Mouse (Mus musculus) heart, embryonic 15.5 days (tissue): ENCODE measurements around the gene Tent2. TPM values are rescaled to one million over a fixed set of nuclear protein-coding genes. Genes with fewer than 3 reads are reported as not detected.
"Not testable (repeated sequence)": the region's sequence is repeated elsewhere in the genome, so short reads cannot be mapped to it uniquely, and the experiment has no call there.

Experiments used
- ATAC-seq: fragments of 200-750 bp; cut with Nextera tagmentation; replicated peaks from 2 replicates; pipeline ENCODE4 v1.8.0; 2017; ENCODE audit warnings: low read depth, moderate TSS enrichment; ENCODE audit not compliant: insufficient number of reproducible peaks, insufficient read depth, low FRiP score
- H3K27ac ChIP-seq: fragments of 300-500 bp; sonication (generic); 2 replicates; pipeline ENCODE4 v1.5.1; 2015; ENCODE audit warnings: mild to moderate bottlenecking, inconsistent platforms
- H3K27me3 ChIP-seq: fragments of 300-500 bp; sonication (generic); 2 replicates; pipeline ENCODE4 v1.6.1; 2015; ENCODE audit warnings: inconsistent platforms
- H3K36me3 ChIP-seq: fragments of 300-500 bp; sonication (generic); 2 replicates; pipeline ENCODE4 v1.6.1; 2015; ENCODE audit warnings: mild to moderate bottlenecking, inconsistent platforms
- H3K4me1 ChIP-seq: fragments of 300-500 bp; sonication (generic); replicated peaks from 2 replicates; pipeline ENCODE4 v1.6.1; 2015; ENCODE audit warnings: inconsistent platforms
- H3K4me2 ChIP-seq: fragments of 300-500 bp; sonication (generic); 2 replicates; pipeline ENCODE4 v1.6.1; 2015; ENCODE audit warnings: inconsistent platforms, mild to moderate bottlenecking, moderate library complexity
- H3K4me3 ChIP-seq: fragments of 300-500 bp; sonication (generic); 2 replicates; pipeline ENCODE4 v1.5.1; 2015; ENCODE audit warnings: mild to moderate bottlenecking, inconsistent platforms
- H3K9ac ChIP-seq: fragments of 300-500 bp; sonication (generic); 2 replicates; pipeline ENCODE4 v1.6.1; 2015; ENCODE audit warnings: mild to moderate bottlenecking, inconsistent platforms
- H3K9me3 ChIP-seq: fragments of 300-500 bp; sonication (generic); replicated peaks from 2 replicates; pipeline ENCODE4 v1.6.1; 2016; ENCODE audit warnings: inconsistent platforms
- WGBS: fragments of 180-500 bp; shearing (Covaris S2); methylation state at CpG from one replicate; pipeline ENCODE4 v1.1.7; 2015; ENCODE audit warnings: mixed read lengths; 5-methylcytosine and 5-hydroxymethylcytosine counted together
- polyA plus RNA-seq: library from polyadenylated mRNA; unstranded; fragments of >200 nt; fragmentation: Nextera tagmentation; extraction: Ambion mirVana; gene quantifications from 2 replicates; pipeline ENCODE4 v1.2.1, GENCODE M21; 2015

The Tent2 gene
- polyA plus RNA-seq, 1 experiment from 2014 or later = 32.2 TPM

- Histone ChIP-seq H3K4me1 (peaks cover 20% of the 10 kb centered on the region), H3K4me3 (no peak overlapping the region), H3K36me3 (peaks cover 8% of the 10 kb centered on the region; the same call in 1 of the 2 replicates), H3K4me2 (no peak overlapping the region), H3K9ac (no peak overlapping the region), H3K9me3 (no peaks in the 10 kb centered on the region), H3K27ac (peak overlapping the region; percentile 8; the same call in 1 of the 2 replicates), H3K27me3 (no peaks in the 10 kb centered on the region)
- 79% methylated on average over 3 of the region's 3 CpGs for WGBS
- ATAC-seq = no peak
Measured at GRCm38 (mm10) chr13:93188738-93189137, 3.4 kb downstream of the Tent2 start.

DNA sequence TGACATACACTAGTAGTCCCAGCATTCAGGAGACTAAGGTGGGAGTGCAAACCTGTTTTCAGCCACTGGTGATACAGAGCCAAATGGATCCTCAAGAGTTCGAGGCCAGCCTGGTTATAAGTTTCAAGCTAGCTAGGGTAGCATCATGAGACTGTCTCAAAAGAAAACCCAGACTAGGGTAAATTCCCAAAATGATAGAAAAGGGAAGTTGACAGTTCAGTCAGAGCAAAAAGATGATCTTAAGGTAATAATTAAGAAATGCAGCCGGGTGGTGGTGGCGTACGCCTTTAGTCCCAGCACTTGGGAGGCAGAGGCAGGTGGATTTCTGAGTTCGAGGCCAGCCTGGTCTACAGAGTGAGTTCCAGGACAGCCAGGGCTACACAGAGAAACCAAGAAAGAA is 4.4 kb downstream of the Tent2 start:
- H3K36me3 ChIP-seq = peaks cover 17% of the 10 kb centered on the region
- H3K4me3 ChIP-seq, H3K9ac ChIP-seq, ATAC-seq, H3K4me2 ChIP-seq, H3K9me3 ChIP-seq, H3K27me3 ChIP-seq, H3K27ac ChIP-seq: not testable (repeated sequence)
- peaks cover 20% of the 10 kb centered on the region for H3K4me1 ChIP-seq
- WGBS = 92% methylated on average over 5 of the region's 5 CpGs

DNA sequence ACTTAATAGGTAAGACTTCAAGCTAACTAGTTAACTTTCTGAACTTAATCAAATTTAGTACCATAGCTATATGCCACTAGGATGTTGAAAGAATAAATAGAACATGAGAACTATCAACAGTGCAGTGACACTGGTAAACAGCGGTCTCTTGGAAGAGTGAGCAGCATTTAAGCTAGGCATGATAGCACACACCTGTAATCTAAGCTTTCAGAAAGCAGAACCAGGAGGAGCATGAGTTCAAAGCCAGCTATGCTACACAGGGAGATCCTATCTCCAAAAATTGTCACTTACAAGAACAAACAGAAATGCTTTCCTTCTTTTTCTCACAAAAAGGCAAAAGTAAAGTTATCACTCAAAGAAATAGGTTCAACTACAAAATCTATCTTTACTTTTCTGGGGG is 11.8 kb downstream of the Tent2 start:
- H3K4me3 ChIP-seq = no peak overlapping the region
- H3K27ac ChIP-seq = no peak overlapping the region
- H3K27me3 ChIP-seq = no peaks in the 10 kb centered on the region
- H3K4me1 ChIP-seq = peaks cover 2% of the 10 kb centered on the region; the same call in 1 of the 2 replicates
- no peaks in the 10 kb centered on the region for H3K9me3 ChIP-seq
- H3K9ac ChIP-seq = no peak overlapping the region
- 88% methylated on average over 1 of the region's 1 CpGs for WGBS
- H3K36me3 ChIP-seq = peaks cover 24% of the 10 kb centered on the region
- no peak overlapping the region for H3K4me2 ChIP-seq
- ATAC-seq = no peak

DNA sequence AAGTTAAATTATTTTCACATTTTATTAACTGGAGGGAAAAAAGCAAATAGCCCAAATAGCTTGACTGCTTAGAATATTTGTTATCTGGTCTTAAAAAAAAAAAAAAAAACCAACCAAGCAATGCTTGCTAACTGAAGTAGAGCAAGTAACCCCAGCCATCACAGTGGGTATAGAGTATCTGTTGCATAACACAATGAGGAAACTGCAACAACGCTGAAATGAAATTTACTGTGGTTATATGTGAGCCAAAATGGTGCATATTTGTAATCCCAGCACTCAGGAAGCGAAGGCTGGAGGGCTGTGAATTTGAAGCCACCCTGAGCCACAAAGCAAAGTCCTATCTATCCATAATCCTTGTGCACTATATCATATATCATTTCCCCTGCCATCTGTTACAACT is 12.7 kb downstream of the Tent2 start:
- no peaks in the 10 kb centered on the region for H3K9me3 ChIP-seq
- no peaks in the 10 kb centered on the region for H3K27me3 ChIP-seq
- peaks cover 2% of the 10 kb centered on the region; the same call in 1 of the 2 replicates for H3K4me1 ChIP-seq
- H3K27ac ChIP-seq = no peak overlapping the region
- H3K4me3 ChIP-seq = no peak overlapping the region
- WGBS = 87% methylated on average over 2 of the region's 2 CpGs
- peaks cover 22% of the 10 kb centered on the region for H3K36me3 ChIP-seq
- no peak overlapping the region for H3K4me2 ChIP-seq
- ATAC-seq = no peak
- H3K9ac ChIP-seq = no peak overlapping the region

DNA sequence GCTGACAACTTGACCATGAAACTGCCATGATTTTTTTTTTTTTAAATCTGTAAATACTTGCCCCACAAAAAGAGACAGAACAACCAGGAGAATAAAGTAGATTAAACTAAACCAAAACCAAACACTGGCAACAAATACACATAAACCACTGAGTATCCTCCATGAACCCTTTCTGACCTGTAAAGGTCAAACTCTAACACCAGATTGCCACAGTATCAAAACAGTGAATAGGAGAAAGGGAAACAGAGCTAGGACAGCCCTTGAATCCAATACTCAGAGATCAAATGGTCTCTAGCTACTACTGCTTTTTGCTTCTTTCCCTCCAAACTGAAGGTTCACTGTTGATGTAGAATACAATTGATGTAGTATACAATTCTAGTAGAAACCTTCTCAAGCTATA is 14.6 kb downstream of the Tent2 start:
- H3K9me3 ChIP-seq = no peaks in the 10 kb centered on the region
- peaks cover 23% of the 10 kb centered on the region for H3K36me3 ChIP-seq
- ATAC-seq = no peak
- H3K27ac ChIP-seq = no peak overlapping the region
- H3K9ac ChIP-seq = no peak overlapping the region
- H3K4me1 ChIP-seq = peaks cover 2% of the 10 kb centered on the region; the same call in 1 of the 2 replicates
- no peaks in the 10 kb centered on the region for H3K27me3 ChIP-seq
- no peak overlapping the region for H3K4me2 ChIP-seq
- H3K4me3 ChIP-seq = no peak overlapping the region

DNA sequence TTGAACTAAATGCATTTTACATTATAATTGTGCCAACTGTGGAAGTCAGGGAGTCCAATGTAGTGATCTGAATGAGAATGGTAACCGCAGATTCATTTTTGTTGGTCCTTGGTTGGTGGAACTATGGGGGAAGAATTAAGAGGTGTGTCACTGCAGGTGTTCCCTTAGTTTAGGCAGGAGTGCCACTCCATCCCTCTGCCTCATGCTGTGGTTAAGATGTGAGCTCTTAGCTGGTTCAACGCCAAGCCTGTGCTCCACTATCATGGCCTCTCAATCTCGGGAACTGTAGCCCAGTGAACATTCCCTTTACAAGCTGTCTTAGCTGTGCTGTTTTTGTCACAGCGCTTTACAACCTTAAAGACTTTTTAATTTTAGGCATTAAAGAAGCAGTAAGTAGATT is 28.9 kb downstream of the Tent2 start:
- H3K9ac ChIP-seq = no peak overlapping the region
- no peak for ATAC-seq
- no peak overlapping the region for H3K4me3 ChIP-seq
- H3K27ac ChIP-seq = no peak overlapping the region
- H3K4me1 ChIP-seq = no peaks in the 10 kb centered on the region
- H3K9me3 ChIP-seq = no peaks in the 10 kb centered on the region
- H3K4me2 ChIP-seq = no peak overlapping the region
- WGBS = 88% methylated on average over 4 of the region's 4 CpGs
- peaks cover 33% of the 10 kb centered on the region for H3K36me3 ChIP-seq
- H3K27me3 ChIP-seq = no peaks in the 10 kb centered on the region

DNA sequence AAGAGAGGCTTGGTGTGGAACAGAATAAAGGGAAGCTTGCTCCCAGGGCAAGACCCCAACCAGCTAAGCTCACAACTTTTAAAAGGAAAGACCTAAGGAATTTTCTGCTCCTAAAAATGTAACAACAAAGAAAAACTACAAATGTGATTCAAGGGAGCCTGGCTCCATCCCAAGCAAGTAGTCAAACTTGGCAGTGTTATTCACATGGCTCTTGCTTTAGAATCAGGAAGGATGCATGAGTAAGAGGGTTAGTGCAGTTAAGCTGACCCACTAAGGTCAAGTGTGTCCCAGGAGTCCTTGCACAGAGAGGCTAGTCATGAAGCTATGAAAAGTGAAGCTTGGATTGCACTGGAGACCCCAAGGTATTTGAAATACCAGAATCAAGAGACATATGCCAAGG is 29.7 kb downstream of the Tent2 start:
- no peaks in the 10 kb centered on the region for H3K4me1 ChIP-seq
- H3K4me2 ChIP-seq = no peak overlapping the region
- ATAC-seq = no peak
- no peak overlapping the region for H3K9ac ChIP-seq
- no peaks in the 10 kb centered on the region for H3K27me3 ChIP-seq
- no peak overlapping the region for H3K27ac ChIP-seq
- H3K4me3 ChIP-seq = no peak overlapping the region
- no peaks in the 10 kb centered on the region for H3K9me3 ChIP-seq
- peaks cover 26% of the 10 kb centered on the region for H3K36me3 ChIP-seq

DNA sequence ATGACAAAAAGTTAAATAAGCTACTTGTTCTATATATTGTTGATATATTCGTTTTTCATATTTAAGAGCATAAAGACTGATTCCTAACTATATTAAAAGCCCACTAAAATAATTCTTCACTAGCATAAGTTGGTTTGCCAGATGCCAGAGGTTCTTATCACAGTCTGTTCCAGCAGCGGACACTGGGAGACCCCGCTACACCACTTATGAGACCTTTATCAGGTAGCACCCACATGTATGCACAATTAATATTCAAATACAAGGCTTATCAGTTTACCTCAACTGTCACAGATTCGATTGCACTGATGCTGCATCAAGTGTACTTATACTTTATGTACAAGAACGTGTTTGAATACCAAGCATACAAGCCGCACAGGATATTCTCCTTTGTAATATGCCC is 33.9 kb downstream of the Tent2 start:
- peaks cover 11% of the 10 kb centered on the region for H3K36me3 ChIP-seq
- WGBS = 88% methylated on average over 6 of the region's 6 CpGs

GRCm38 (mm10) chr13:93153280-93153679 is 38.9 kb downstream of the Tent2 start:
- H3K9ac ChIP-seq = no peak overlapping the region
- peaks cover 19% of the 10 kb centered on the region; the same call in 1 of the 2 replicates for H3K36me3 ChIP-seq
- no peak overlapping the region for H3K4me3 ChIP-seq
- H3K27me3 ChIP-seq = no peaks in the 10 kb centered on the region
- WGBS = 86% methylated on average over 1 of the region's 1 CpGs
- ATAC-seq = no peak
- no peaks in the 10 kb centered on the region for H3K4me1 ChIP-seq
- H3K9me3 ChIP-seq = no peaks in the 10 kb centered on the region
- H3K4me2 ChIP-seq = no peak overlapping the region
- no peak overlapping the region for H3K27ac ChIP-seq

More for the DNA sequence above, 33.9 kb downstream of the Tent2 start:
- ATAC-seq = no peak
- Histone ChIP-seq H3K27ac (no peak overlapping the region), H3K9me3 (no peaks in the 10 kb centered on the region), H3K4me1 (no peaks in the 10 kb centered on the region), H3K9ac (no peak overlapping the region), H3K27me3 (no peaks in the 10 kb centered on the region), H3K4me3 (no peak overlapping the region), H3K4me2 (no peak overlapping the region)

- Histone ChIP-seq H3K27ac (peak within 1 kb of the TSS; percentile 96), H3K4me1 (peaks cover 24% of the 10 kb centered on the region), H3K4me3 (peak within 1 kb of the TSS; percentile 70), H3K4me2 (peak within 1 kb of the TSS; percentile 85), H3K36me3 (peaks cover 11% of the 10 kb centered on the region; the same call in 1 of the 2 replicates), H3K9me3 (no peaks in the 10 kb centered on the region), H3K9ac (peak within 1 kb of the TSS; percentile 75), H3K27me3 (no peaks in the 10 kb centered on the region)
- peak; percentile 91 for ATAC-seq
- 3% methylated on average over 44 of the region's 45 CpGs for WGBS
Measured at GRCm38 (mm10) chr13:93144336-93145167, 47.6 kb downstream of the Tent2 start, which contains the start of gene Cmya5. TSS of gene Cmya5 (minus strand) at chr13:93144724.

GRCm38 (mm10) chr13:93143819-93144283 is 48.3 kb downstream of the Tent2 start:
- Histone ChIP-seq H3K4me1 (peaks cover 26% of the 10 kb centered on the region), H3K36me3 (peaks cover 8% of the 10 kb centered on the region; the same call in 1 of the 2 replicates), H3K4me2 (peak overlapping the region; percentile 85), H3K27me3 (no peaks in the 10 kb centered on the region), H3K9me3 (no peaks in the 10 kb centered on the region), H3K27ac (peak overlapping the region; percentile 96), H3K4me3 (peak overlapping the region; percentile 70), H3K9ac (peak overlapping the region; percentile 75)
- WGBS = 15% methylated on average over 11 of the region's 11 CpGs
- no peak; the same call in 1 of the 2 replicates for ATAC-seq

GRCm38 (mm10) chr13:93141184-93141583 is 51.0 kb downstream of the Tent2 start:
- Histone ChIP-seq H3K9me3 (no peaks in the 10 kb centered on the region), H3K4me1 (peaks cover 47% of the 10 kb centered on the region), H3K9ac (no peak overlapping the region), H3K27me3 (no peaks in the 10 kb centered on the region), H3K4me3 (no peak overlapping the region), H3K4me2 (no peak overlapping the region), H3K36me3 (0 out of 2 replicates have a peak, but pooled peaks cover 4% of the 10 kb centered on the region), H3K27ac (no peak overlapping the region)
- no peak for ATAC-seq
- 91% methylated on average over 6 of the region's 6 CpGs for WGBS
